Mouse (Mus musculus) midbrain, embryonic 11.5 days (tissue): ENCODE data around the gene BC030500. TPM values are rescaled to one million over a fixed set of nuclear protein-coding genes. Genes with fewer than 3 reads are reported as not detected.

Experiments used
- ATAC-seq: fragments of 200-750 bp; cut with Nextera tagmentation; 2 replicates; pipeline ENCODE4 v1.8.0; 2017; ENCODE audit warnings: moderate TSS enrichment, moderate library complexity; ENCODE audit not compliant: low FRiP score
- DNase-seq: peaks from one replicate; pipeline ENCODE4 v3.0.0; 2015; ENCODE audit warnings: low spot score; ENCODE audit errors: missing footprints
- H3K27ac ChIP-seq: fragments of 300-500 bp; sonication (generic); 2 replicates; pipeline ENCODE4 v1.5.1; 2014; ENCODE audit warnings: low read depth, low read length
- H3K27me3 ChIP-seq: fragments of 300-500 bp; sonication (generic); 2 replicates; pipeline ENCODE4 v1.6.1; 2014; ENCODE audit warnings: mild to moderate bottlenecking, low read length, moderate library complexity, mixed read lengths; ENCODE audit not compliant: control insufficient read depth, insufficient read depth
- H3K36me3 ChIP-seq: fragments of 300-500 bp; sonication (generic); 2 replicates; pipeline ENCODE4 v1.6.1; 2014; ENCODE audit warnings: mild to moderate bottlenecking, low read length, moderate library complexity, mixed read lengths; ENCODE audit not compliant: control insufficient read depth, insufficient read depth
- H3K4me1 ChIP-seq: fragments of 300-500 bp; sonication (generic); 2 replicates; pipeline ENCODE4 v1.6.1; 2014; ENCODE audit warnings: low read length; ENCODE audit not compliant: control insufficient read depth, insufficient read depth
- H3K4me2 ChIP-seq: fragments of 300-500 bp; sonication (generic); 2 replicates; pipeline ENCODE4 v1.6.1; 2014; ENCODE audit warnings: mild to moderate bottlenecking, moderate library complexity
- H3K4me3 ChIP-seq: fragments of 300-500 bp; sonication (generic); 2 replicates; pipeline ENCODE4 v1.5.1; 2014; ENCODE audit warnings: low read depth, low read length
- H3K9ac ChIP-seq: fragments of 300-500 bp; sonication (generic); 2 replicates; pipeline ENCODE4 v1.6.1; 2014; ENCODE audit warnings: low read length
- H3K9me3 ChIP-seq: fragments of 300-500 bp; sonication (generic); 2 replicates; pipeline ENCODE4 v1.6.1; 2016; ENCODE audit warnings: low read length; ENCODE audit not compliant: control insufficient read depth
- WGBS: fragments of 180-500 bp; shearing (Covaris S2); extraction: QIAGEN DNeasy Blood & Tissue Kit; methylation state at CpG from one replicate; pipeline ENCODE4 v1.1.7; 2014; 5-methylcytosine and 5-hydroxymethylcytosine counted together
- polyA plus RNA-seq: library from polyadenylated mRNA; unstranded; fragments of >200 nt; fragmentation: Nextera tagmentation; extraction: Ambion mirVana; gene quantifications from 2 replicates; pipeline ENCODE4 v1.2.1, GENCODE M21; 2014

Gene BC030500
- polyA plus RNA-seq, 1 experiment from 2014 or later, result 0.97 TPM

DNA sequence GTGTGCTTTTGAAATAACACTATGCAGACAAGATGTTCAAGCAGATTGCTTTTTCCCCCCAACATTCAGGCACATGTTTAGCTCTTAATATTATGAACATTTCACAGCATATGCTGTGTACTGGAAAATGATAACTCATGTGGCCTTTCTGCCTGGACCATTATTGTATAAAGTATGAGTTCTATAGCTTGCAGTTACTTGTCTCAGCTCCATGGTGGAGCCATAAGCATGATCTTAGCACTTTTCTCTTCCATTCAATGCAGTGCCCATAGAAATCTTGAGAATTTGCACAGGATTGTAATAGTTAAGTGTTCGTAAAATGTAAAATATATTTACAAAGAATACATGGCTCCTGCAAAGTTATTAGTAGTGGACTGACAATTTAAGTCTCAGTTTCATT, 19.5 kb downstream of the BC030500 start:
- no peaks in the 10 kb centered on the region for H3K4me1 ChIP-seq
- H3K9ac ChIP-seq, result no peak overlapping the region
- no peak overlapping the region for H3K4me2 ChIP-seq
- H3K36me3 ChIP-seq, result no peaks in the 10 kb centered on the region
- DNase-seq, result no peak
- 78% methylated on average over 1 of the region's 1 CpGs for WGBS
- H3K27ac ChIP-seq, result no peak overlapping the region
- H3K9me3 ChIP-seq, result no peaks in the 10 kb centered on the region
- H3K4me3 ChIP-seq, result no peak overlapping the region
- no peaks in the 10 kb centered on the region for H3K27me3 ChIP-seq
- no peak for ATAC-seq

DNA sequence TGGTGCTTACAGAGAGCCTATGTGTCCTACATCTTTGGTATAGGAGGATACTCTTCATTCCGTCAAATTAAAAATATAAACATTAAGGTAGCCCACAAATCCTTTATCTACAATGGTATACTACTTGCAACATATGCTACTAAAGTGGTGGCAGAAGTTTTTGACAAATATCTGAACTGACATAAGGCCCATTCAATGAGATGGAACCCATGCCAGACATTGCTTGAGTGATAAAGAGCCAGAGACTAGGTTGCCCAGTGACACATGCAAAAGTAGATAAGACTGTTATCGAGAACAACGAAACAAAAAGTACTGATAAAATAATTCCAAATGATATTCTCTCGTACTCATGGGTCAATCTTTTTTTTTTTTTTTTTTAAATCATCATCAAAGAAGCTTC, 32.2 kb downstream of the BC030500 start:
- DNase-seq (no peak), ATAC-seq (no peak)
- no peaks in the 10 kb centered on the region for H3K4me1 ChIP-seq
- WGBS, result 93% methylated on average over 4 of the region's 4 CpGs
- H3K27me3 ChIP-seq, result no peaks in the 10 kb centered on the region
- H3K9me3 ChIP-seq, result no peaks in the 10 kb centered on the region
- no peaks in the 10 kb centered on the region for H3K36me3 ChIP-seq
- no peak overlapping the region for H3K4me3 ChIP-seq
- H3K27ac ChIP-seq, result no peak overlapping the region
- H3K4me2 ChIP-seq, result no peak overlapping the region
- H3K9ac ChIP-seq, result no peak overlapping the region

DNA sequence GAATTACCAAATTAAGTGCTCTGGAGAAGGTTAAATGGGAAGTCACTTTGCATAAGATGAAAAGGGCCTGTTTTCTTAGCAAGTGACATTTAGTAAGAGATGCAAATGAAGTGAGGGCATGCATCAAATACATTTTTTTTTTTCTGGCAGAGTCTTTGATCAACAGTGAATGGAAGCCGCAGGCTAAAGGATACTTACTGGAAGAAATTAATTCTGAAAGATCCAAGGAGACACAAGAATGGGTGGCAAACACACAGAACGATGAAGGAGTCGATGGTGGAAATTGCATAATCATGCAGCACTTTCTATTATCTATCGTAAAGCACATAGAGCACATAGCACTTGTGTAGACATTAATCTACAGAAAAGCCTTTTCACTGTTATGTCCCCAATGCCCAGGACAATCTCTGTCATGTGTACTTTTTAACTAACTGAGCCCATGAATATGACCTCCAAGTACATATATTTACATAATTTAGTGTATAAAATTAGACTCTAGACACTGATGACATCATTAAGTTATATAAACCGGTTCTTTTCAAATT, 45.7 kb downstream of the BC030500 start:
- Histone ChIP-seq H3K27ac (no peak overlapping the region), H3K27me3 (no peaks in the 10 kb centered on the region), H3K4me3 (no peak overlapping the region), H3K4me2 (no peak overlapping the region), H3K4me1 (no peaks in the 10 kb centered on the region), H3K9me3 (no peaks in the 10 kb centered on the region), H3K36me3 (no peaks in the 10 kb centered on the region), H3K9ac (no peak overlapping the region)
- WGBS, result 71% methylated on average over 5 of the region's 5 CpGs
- ATAC-seq, result peak; percentile 24; the same call in 1 of the 2 replicates
- DNase-seq, result no peak

Other genes starting within 250 kb of the BC030500 start
- gene Galntl6, start 885 bp downstream of the BC030500 start, polyA plus RNA-seq, result 0.33 and 0.75 TPM in 2 replicates